Mouse (Mus musculus) embryonic facial prominence, embryonic 11.5 days (tissue): Measurements from ENCODE around the gene Grk3. TPM values are rescaled to one million over a fixed set of nuclear protein-coding genes. Genes with fewer than 3 reads are reported as not detected.

Source experiments
- ATAC-seq: fragments of 200-750 bp; cut with Nextera tagmentation; replicated peaks from 2 replicates; pipeline ENCODE4 v1.8.0; 2017; ENCODE audit warnings: low read depth; ENCODE audit not compliant: insufficient number of reproducible peaks, low FRiP score, low TSS enrichment
- DNase-seq: peaks from one replicate; pipeline ENCODE4 v3.0.0-alpha.2; 2015; ENCODE audit warnings: low spot score
- H3K27ac ChIP-seq: fragments of 300-500 bp; sonication (generic); replicated peaks from 2 replicates; pipeline ENCODE4 v1.5.1; 2014; ENCODE audit warnings: mild to moderate bottlenecking, low read depth, low read length, control low read depth
- H3K27me3 ChIP-seq: fragments of 300-500 bp; sonication (generic); 2 replicates; pipeline ENCODE4 v1.6.1; 2014; ENCODE audit warnings: mild to moderate bottlenecking, low read length, moderate library complexity, mixed read lengths; ENCODE audit not compliant: control insufficient read depth, insufficient read depth
- H3K36me3 ChIP-seq: fragments of 300-500 bp; sonication (generic); replicated peaks from 2 replicates; pipeline ENCODE4 v1.6.1; 2014; ENCODE audit warnings: low read depth, mild to moderate bottlenecking, low read length, moderate library complexity, mixed read lengths; ENCODE audit not compliant: control insufficient read depth, insufficient read depth
- H3K4me1 ChIP-seq: fragments of 300-500 bp; sonication (generic); 2 replicates; pipeline ENCODE4 v1.6.1; 2014; ENCODE audit warnings: low read length, mixed read lengths; ENCODE audit not compliant: control insufficient read depth, insufficient read depth
- H3K4me2 ChIP-seq: fragments of 300-500 bp; sonication (generic); 2 replicates; pipeline ENCODE4 v1.6.1; 2014; ENCODE audit warnings: low read depth, mild to moderate bottlenecking, control low read depth, low read length, moderate library complexity
- H3K4me3 ChIP-seq: fragments of 300-500 bp; sonication (generic); 2 replicates; pipeline ENCODE4 v1.5.1; 2014; ENCODE audit warnings: low read depth, low read length, control low read depth
- H3K9ac ChIP-seq: fragments of 300-500 bp; sonication (generic); replicated peaks from 2 replicates; pipeline ENCODE4 v1.6.1; 2014; ENCODE audit warnings: mild to moderate bottlenecking, control low read depth, low read length
- H3K9me3 ChIP-seq: fragments of 300-500 bp; sonication (generic); replicated peaks from 2 replicates; pipeline ENCODE4 v1.6.1; 2016; ENCODE audit warnings: mild to moderate bottlenecking, low read length, inconsistent platforms, mixed read lengths; ENCODE audit not compliant: control insufficient read depth
- WGBS: fragments of 180-500 bp; shearing (Covaris S2); extraction: QIAGEN DNeasy Blood & Tissue Kit; methylation state at CpG from one replicate; pipeline ENCODE4 v1.1.7; 2014; 5-methylcytosine and 5-hydroxymethylcytosine counted together
- polyA plus RNA-seq: library from polyadenylated mRNA; unstranded; fragments of >200 nt; fragmentation: Nextera tagmentation; extraction: Ambion mirVana; gene quantifications from 2 replicates; pipeline ENCODE4 v1.2.1, GENCODE M21; 2014

The Grk3 gene
- polyA plus RNA-seq, 1 experiment from 2014 or later: 2.7 TPM

GRCm38 (mm10) chr5:113017004-113017403, 1.4 kb upstream of the Grk3 start:
- no peak overlapping the region for H3K27ac ChIP-seq
- H3K4me2 ChIP-seq: no peak overlapping the region
- DNase-seq: no peak
- no peak for ATAC-seq
- H3K9ac ChIP-seq: no peak overlapping the region
- no peaks in the 10 kb centered on the region for H3K9me3 ChIP-seq
- no peaks in the 10 kb centered on the region; the same call in 1 of the 2 replicates for H3K27me3 ChIP-seq
- WGBS: 100% methylated on average over 1 of the region's 1 CpGs
- no peaks in the 10 kb centered on the region for H3K36me3 ChIP-seq
- no peak overlapping the region for H3K4me3 ChIP-seq
- peaks cover 3% of the 10 kb centered on the region; the same call in 1 of the 2 replicates for H3K4me1 ChIP-seq

GRCm38 (mm10) chr5:113014808-113015235, 769 bp downstream of the Grk3 start:
- H3K9ac ChIP-seq: peak overlapping the region; percentile 74
- H3K36me3 ChIP-seq: no peaks in the 10 kb centered on the region
- H3K4me3 ChIP-seq: peak overlapping the region; percentile 61
- 6% methylated on average over 14 of the region's 14 CpGs for WGBS
- H3K4me2 ChIP-seq: peak overlapping the region; percentile 72
- no peaks in the 10 kb centered on the region; the same call in 1 of the 2 replicates for H3K27me3 ChIP-seq
- H3K4me1 ChIP-seq: peaks cover 3% of the 10 kb centered on the region; the same call in 1 of the 2 replicates
- no peaks in the 10 kb centered on the region for H3K9me3 ChIP-seq
- no peak overlapping the region for H3K27ac ChIP-seq
- DNase-seq (peak; percentile 36), ATAC-seq (peak; percentile 41; the same call in 1 of the 2 replicates)

DNA sequence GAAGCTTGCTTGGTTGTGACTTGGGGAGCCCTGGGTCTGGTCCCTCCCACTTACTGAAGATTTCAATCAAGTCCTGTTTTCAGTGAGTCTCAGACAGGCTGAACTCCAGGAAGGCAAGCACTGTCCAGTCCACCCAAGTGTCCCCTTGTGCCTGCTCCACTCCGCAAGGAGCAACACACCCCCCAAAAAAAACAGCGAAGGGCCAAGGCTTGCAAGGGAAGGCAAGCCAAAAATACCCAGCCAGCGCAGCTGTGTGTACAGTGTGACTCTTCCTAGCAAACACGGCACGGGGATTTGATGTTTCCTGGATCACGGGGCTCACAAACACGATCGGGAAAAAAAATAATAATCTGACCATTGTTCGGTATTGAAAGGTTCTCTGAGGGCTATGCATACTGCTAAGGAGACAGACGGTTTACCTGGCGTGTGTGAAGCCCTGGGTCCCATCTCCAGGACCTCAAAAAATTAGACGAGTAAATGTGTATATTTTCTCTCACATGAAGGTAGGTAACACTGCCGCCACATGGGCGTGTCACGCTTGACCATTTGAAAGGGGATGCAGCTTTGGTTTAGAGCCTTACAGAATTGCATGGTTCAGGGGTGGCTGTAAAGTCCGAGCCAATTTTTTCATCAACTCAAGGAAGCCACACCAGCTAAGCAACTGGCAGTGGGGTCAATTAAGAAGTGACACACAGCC, 1.3 kb downstream of the Grk3 start:
- H3K27me3 ChIP-seq: no peaks in the 10 kb centered on the region; the same call in 1 of the 2 replicates
- DNase-seq: no peak
- H3K27ac ChIP-seq: no peak overlapping the region
- no peak overlapping the region for H3K9ac ChIP-seq
- H3K4me3 ChIP-seq: peak overlapping the region; percentile 61
- peaks cover 3% of the 10 kb centered on the region; the same call in 1 of the 2 replicates for H3K4me1 ChIP-seq
- H3K9me3 ChIP-seq: no peaks in the 10 kb centered on the region
- no peaks in the 10 kb centered on the region for H3K36me3 ChIP-seq
- 62% methylated on average over 16 of the region's 16 CpGs for WGBS
- ATAC-seq: no peak
- H3K4me2 ChIP-seq: peak overlapping the region; percentile 72

DNA sequence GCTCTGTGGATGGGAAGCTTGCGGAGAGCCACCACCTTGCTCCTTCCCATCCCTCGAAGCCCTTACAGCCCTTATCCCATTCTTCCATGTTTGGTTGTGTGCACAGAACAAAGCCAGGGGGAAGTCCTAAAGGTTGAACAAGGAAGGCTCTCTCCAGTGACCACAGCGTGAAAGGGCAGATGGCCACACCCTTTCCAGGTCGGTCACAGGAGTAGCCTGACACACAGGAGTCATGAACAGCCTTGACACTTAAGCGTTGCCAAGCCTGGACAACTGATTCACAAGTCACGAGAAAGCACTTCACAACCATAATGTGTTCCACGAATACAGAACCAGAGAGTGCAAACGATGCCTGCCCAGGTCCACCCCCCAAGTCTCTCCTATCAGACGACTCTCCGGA, 3.7 kb downstream of the Grk3 start:
- DNase-seq (no peak), ATAC-seq (no peak)
- Histone ChIP-seq H3K4me2 (no peak overlapping the region), H3K36me3 (no peaks in the 10 kb centered on the region), H3K4me3 (no peak overlapping the region), H3K9me3 (no peaks in the 10 kb centered on the region), H3K9ac (no peak overlapping the region), H3K27ac (no peak overlapping the region), H3K4me1 (peaks cover 3% of the 10 kb centered on the region; the same call in 1 of the 2 replicates), H3K27me3 (no peaks in the 10 kb centered on the region; the same call in 1 of the 2 replicates)
- WGBS: 91% methylated on average over 10 of the region's 10 CpGs

DNA sequence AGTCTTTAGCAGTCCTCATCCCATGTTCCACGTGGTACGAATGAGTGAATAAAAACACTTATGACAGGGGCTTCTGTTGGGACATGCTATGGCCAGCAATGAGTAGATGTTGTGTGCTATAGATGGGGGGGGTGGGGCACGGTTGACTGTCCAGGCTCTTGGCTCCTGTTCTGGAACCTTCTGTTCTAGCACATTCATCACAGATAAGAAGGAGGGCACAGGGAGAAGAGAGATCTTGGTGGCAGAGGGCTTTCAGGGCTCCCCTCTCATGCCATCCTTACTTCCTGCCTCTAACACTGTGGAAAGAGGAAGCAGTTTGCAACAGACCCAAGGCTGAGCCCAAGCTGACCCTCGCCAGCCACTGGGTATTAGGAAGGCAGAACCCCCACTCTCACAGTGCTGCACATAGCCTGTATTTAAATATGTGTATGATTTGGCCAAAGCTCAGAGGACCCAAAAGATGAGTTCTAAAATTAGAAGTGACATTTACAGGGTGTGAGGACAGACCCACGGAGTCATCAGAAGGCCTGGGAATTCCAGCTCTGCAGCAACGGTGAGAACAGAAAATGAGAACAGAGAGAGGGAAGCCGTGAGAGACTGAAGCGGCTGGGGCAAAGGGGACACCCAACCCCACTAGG, 6.3 kb downstream of the Grk3 start:
- no peaks in the 10 kb centered on the region for H3K27me3 ChIP-seq
- 90% methylated on average over 8 of the region's 8 CpGs for WGBS

GRCm38 (mm10) chr5:113008496-113008895, 7.1 kb downstream of the Grk3 start:
- ATAC-seq: no peak
- Histone ChIP-seq H3K9ac (no peak overlapping the region), H3K4me1 (no peaks in the 10 kb centered on the region), H3K27ac (no peak overlapping the region), H3K27me3 (no peaks in the 10 kb centered on the region), H3K4me2 (no peak overlapping the region), H3K4me3 (no peak overlapping the region), H3K9me3 (no peaks in the 10 kb centered on the region), H3K36me3 (no peaks in the 10 kb centered on the region)
- no peak for DNase-seq
- 96% methylated on average over 2 of the region's 2 CpGs for WGBS

More for the DNA sequence above, 6.3 kb downstream of the Grk3 start:
- Histone ChIP-seq H3K9me3 (no peaks in the 10 kb centered on the region), H3K36me3 (no peaks in the 10 kb centered on the region), H3K4me1 (no peaks in the 10 kb centered on the region), H3K27ac (no peak overlapping the region), H3K9ac (no peak overlapping the region), H3K4me2 (no peak overlapping the region), H3K4me3 (no peak overlapping the region)
- no peak for DNase-seq
- ATAC-seq: no peak

GRCm38 (mm10) chr5:113006997-113007396, 8.6 kb downstream of the Grk3 start:
- Histone ChIP-seq H3K4me3 (no peak overlapping the region), H3K27ac (no peak overlapping the region), H3K4me2 (no peak overlapping the region), H3K9ac (no peak overlapping the region), H3K36me3 (no peaks in the 10 kb centered on the region), H3K27me3 (no peaks in the 10 kb centered on the region), H3K4me1 (no peaks in the 10 kb centered on the region), H3K9me3 (no peaks in the 10 kb centered on the region)
- no peak for DNase-seq
- WGBS: 77% methylated on average over 7 of the region's 7 CpGs
- ATAC-seq: no peak

GRCm38 (mm10) chr5:113005941-113006391, 9.6 kb downstream of the Grk3 start:
- no peak for ATAC-seq
- 89% methylated on average over 7 of the region's 7 CpGs for WGBS

More at GRCm38 (mm10) chr5:113005941-113006391, 9.6 kb downstream of the Grk3 start:
- Histone ChIP-seq H3K4me3 (no peak overlapping the region), H3K4me2 (no peak overlapping the region), H3K4me1 (no peaks in the 10 kb centered on the region), H3K9me3 (no peaks in the 10 kb centered on the region), H3K27ac (no peak overlapping the region), H3K9ac (no peak overlapping the region), H3K27me3 (no peaks in the 10 kb centered on the region), H3K36me3 (no peaks in the 10 kb centered on the region)
- no peak for DNase-seq
